Mouse (Mus musculus) G1E (cell line): ENCODE data around the gene Klhl6.

Source experiments
- CTCF ChIP-seq: IDR thresholded peaks from 2 replicates; pipeline ENCODE4 v1.5.1; 2012; ENCODE audit warnings: low read depth, low read length, inconsistent platforms, mixed read lengths
- GATA1 ChIP-seq: IDR thresholded peaks from 2 replicates; pipeline ENCODE4 v1.6.1; 2012; ENCODE audit warnings: borderline replicate concordance, low read length, inconsistent platforms, mixed read lengths
- GATA2 ChIP-seq: IDR thresholded peaks from 2 replicates; pipeline ENCODE4 v1.6.1; 2012; ENCODE audit warnings: low read depth, low read length, inconsistent platforms, borderline replicate concordance
- POLR2AphosphoS5 ChIP-seq: IDR thresholded peaks from 2 replicates; pipeline ENCODE4 v1.6.1; 2012; ENCODE audit warnings: low read depth, low read length, inconsistent platforms; ENCODE audit not compliant: insufficient replicate concordance

DNA sequence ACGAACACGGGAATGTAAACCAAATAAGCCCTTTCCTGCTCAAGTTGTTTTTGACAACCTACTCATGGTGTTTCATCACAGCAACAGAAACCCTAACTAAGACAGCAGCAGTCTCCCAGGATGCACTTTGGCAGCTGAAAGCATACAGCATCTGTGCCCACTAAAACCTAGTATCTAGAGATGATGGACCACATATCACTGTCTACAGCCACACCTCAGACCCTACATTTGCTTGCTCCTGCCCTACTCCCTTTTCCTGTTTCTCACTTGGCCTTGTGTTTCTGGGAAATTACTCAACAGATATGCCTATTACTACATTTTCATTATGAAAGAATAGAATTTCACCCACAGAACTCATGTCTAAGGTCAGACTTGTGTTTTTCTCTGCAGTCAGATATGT, 70.3 kb downstream of the Klhl6 start:
- TF ChIP-seq CTCF = no peak
- no peak for TF ChIP-seq POLR2AphosphoS5
- no peak for TF ChIP-seq GATA2
- no peak for TF ChIP-seq GATA1
